In genomic region chr3:146570148-146570782, GRCm38 (mm10) we compare ENCODE assay signal across 23 mouse cellular contexts. TPM values are rescaled to one million over a fixed set of nuclear protein-coding genes. Genes with fewer than 3 reads are reported as not detected.
DNase-seq lines count a peak whose midpoint lies in the region; ATAC-seq lines count a peak whose summit lies in the region.
"Had no signal": no experiment of that assay in that cellular context is flagged by ENCODE, and none has a peak within 500 bp of the region (broad histone marks: within the 10 kb centered on the region; RNA-seq: fewer than 3 reads in every experiment).

Gene Uox, plus strand, starts transcription at chr3:146570426.

- H3K27me3 ChIP-seq in intestine, embryonic 15.5 days (replicated peaks), result no peaks in the 10 kb centered on the region
- H3K27me3 ChIP-seq in liver, embryonic 11.5 days (replicated peaks; ENCODE audit: control insufficient read depth, insufficient read depth, low read length), result no peaks in the 10 kb centered on the region
- H3K27me3 ChIP-seq in liver, embryonic 15.5 days, result no peaks in the 10 kb centered on the region
- H3K27me3 ChIP-seq: embryonic facial prominence, embryonic 12.5 days; forebrain, embryonic 12.5 days; heart, embryonic 12.5 days; hindbrain, embryonic 15.5 days had no signal

- peak; percentile 43; the same call in 1 of the 2 replicates for ATAC-seq in intestine, embryonic 15.5 days
- ATAC-seq in liver, embryonic 11.5 days (replicated peaks; ENCODE audit: low FRiP score), result peak; percentile 74
- ATAC-seq in liver, embryonic 15.5 days (ENCODE audit: insufficient read depth), result peak; percentile 81

- H3K27ac ChIP-seq in intestine, embryonic 15.5 days, result no peak within 1 kb of the TSS
- H3K27ac ChIP-seq in liver, embryonic 11.5 days (ENCODE audit: low read depth, low read length), result no peak within 1 kb of the TSS
- H3K27ac ChIP-seq in liver, embryonic 15.5 days (replicated peaks), result peak within 1 kb of the TSS; percentile 57
- H3K27ac ChIP-seq: embryonic facial prominence, embryonic 12.5 days; forebrain, embryonic 12.5 days; hindbrain, embryonic 15.5 days had no signal

- DNase-seq in adrenal gland, postnatal 14 days, result no peak
- DNase-seq in adrenal gland, adult (ENCODE audit: inconsistent age in 2 of 2, low spot score in 1 of 2), result no peak
- DNase-seq in liver, embryonic 11.5 days (ENCODE audit: low spot score), result no peak
- no peak for DNase-seq in frontal cortex, postnatal 10 days (ENCODE audit: low spot score in 2 of 2)
- no peak for DNase-seq in gastrocnemius, postnatal 10 days
- DNase-seq in kidney, adult 8-10 months, result no peak
- DNase-seq: cerebellum, adult 11 months; cerebellum, adult 8-10 months; cerebellum, postnatal 14 days; heart, postnatal 36 days had no signal

- H3K4me1 ChIP-seq in intestine, embryonic 15.5 days (replicated peaks), result no peaks in the 10 kb centered on the region
- no peaks in the 10 kb centered on the region for H3K4me1 ChIP-seq in liver, embryonic 11.5 days (replicated peaks; ENCODE audit: control insufficient read depth, insufficient read depth, low read length)
- H3K4me1 ChIP-seq in liver, embryonic 15.5 days (replicated peaks), result no peaks in the 10 kb centered on the region
- H3K4me1 ChIP-seq: embryonic facial prominence, embryonic 12.5 days; forebrain, embryonic 12.5 days; hindbrain, embryonic 15.5 days had no signal

- H3K4me3 ChIP-seq in intestine, embryonic 15.5 days (replicated peaks), result no peak within 1 kb of the TSS
- H3K4me3 ChIP-seq in liver, embryonic 11.5 days (ENCODE audit: low read depth, low read length), result no peak within 1 kb of the TSS
- no peak within 1 kb of the TSS for H3K4me3 ChIP-seq in liver, embryonic 15.5 days (replicated peaks)
- H3K4me3 ChIP-seq: embryonic facial prominence, embryonic 12.5 days; forebrain, embryonic 12.5 days; heart, embryonic 12.5 days; hindbrain, embryonic 15.5 days had no signal

- no peaks in the 10 kb centered on the region for H3K36me3 ChIP-seq in intestine, embryonic 15.5 days
- no peaks in the 10 kb centered on the region for H3K36me3 ChIP-seq in liver, embryonic 11.5 days (ENCODE audit: control insufficient read depth, insufficient read depth, low read length)
- H3K36me3 ChIP-seq in liver, embryonic 15.5 days (replicated peaks), result no peaks in the 10 kb centered on the region
- H3K36me3 ChIP-seq: embryonic facial prominence, embryonic 12.5 days; forebrain, embryonic 12.5 days; heart, embryonic 12.5 days; hindbrain, embryonic 15.5 days had no signal

- H3K9ac ChIP-seq in intestine, embryonic 15.5 days, result no peak within 1 kb of the TSS
- no peak within 1 kb of the TSS for H3K9ac ChIP-seq in liver, embryonic 11.5 days (ENCODE audit: low read depth, low read length)
- H3K9ac ChIP-seq in liver, embryonic 15.5 days, result no peak within 1 kb of the TSS
- H3K9ac ChIP-seq: embryonic facial prominence, embryonic 12.5 days; forebrain, embryonic 12.5 days; heart, embryonic 12.5 days; hindbrain, embryonic 15.5 days had no signal

- H3K9me3 ChIP-seq in intestine, embryonic 15.5 days, result no peaks in the 10 kb centered on the region
- no peaks in the 10 kb centered on the region for H3K9me3 ChIP-seq in liver, embryonic 11.5 days (ENCODE audit: control insufficient read depth, low read length)
- H3K9me3 ChIP-seq in liver, embryonic 15.5 days (replicated peaks), result no peaks in the 10 kb centered on the region
- H3K9me3 ChIP-seq: embryonic facial prominence, embryonic 12.5 days; forebrain, embryonic 12.5 days; heart, embryonic 12.5 days; hindbrain, embryonic 15.5 days had no signal

- 64% methylated on average over 10 of the region's 10 CpGs for WGBS in intestine, embryonic 15.5 days
- WGBS in liver, embryonic 11.5 days, result 74% methylated on average over 10 of the region's 10 CpGs
- WGBS in liver, embryonic 15.5 days (ENCODE audit: insufficient replicate concordance), result 59% methylated on average over 10 of the region's 10 CpGs

- no peak within 1 kb of the TSS for H3K4me2 ChIP-seq in intestine, embryonic 15.5 days (replicated peaks)
- H3K4me2 ChIP-seq in liver, embryonic 11.5 days, result no peak within 1 kb of the TSS
- peak within 1 kb of the TSS; percentile 23; the same call in 1 of the 2 replicates for H3K4me2 ChIP-seq in liver, embryonic 15.5 days
- H3K4me2 ChIP-seq: embryonic facial prominence, embryonic 12.5 days; forebrain, embryonic 12.5 days; heart, embryonic 12.5 days; hindbrain, embryonic 15.5 days had no signal

RNA-seq across cellular contexts. Expression of gene Uox, which starts in this region (rescaled TPM):
- total RNA-seq in adrenal gland, postnatal 14 days (2021), result 4.5 and 109 TPM in 2 replicates
- polyA plus RNA-seq in intestine, embryonic 15.5 days (2015; fragmentation: Nextera tagmentation; extraction: Ambion mirVana), result 0.70 and 3.1 TPM in 2 replicates
- polyA plus RNA-seq in liver, embryonic 11.5 days (2014; fragmentation: Nextera tagmentation; extraction: Ambion mirVana), result 0.34 and 0.55 TPM in 2 replicates
- 30.4 and 56.2 TPM in 2 replicates for polyA plus RNA-seq in liver, embryonic 15.5 days (2015; fragmentation: Nextera tagmentation; extraction: Ambion mirVana)
- total RNA-seq in gastrocnemius, postnatal 10 days (2021), result under 1 TPM in 1 of 2 experiments, not detected in 1; 0.32 TPM
- total RNA-seq: common myeloid progenitor, adult 5-6 weeks; heart, adult 8-10 months; heart, postnatal 36 days; MEL had no signal
- polyA plus RNA-seq: brain, embryonic 14.5 days; C2C12; embryonic facial prominence, embryonic 12.5 days; forebrain, embryonic 12.5 days; forebrain, embryonic 16.5 days; hindbrain, embryonic 11.5 days had no signal

Comparison
In these comparisons a context has a peak if more than half of its experiments do, and no peak if none do; other contexts are left out.
1. Peak in ATAC-seq in liver, embryonic 11.5 days; RNA of the gene not detected or under 1 TPM.